Mouse (Mus musculus): ENCODE measurements around the gene Tnfsf14. TPM values are rescaled to one million over a fixed set of nuclear protein-coding genes. Genes with fewer than 3 reads are reported as not detected.

The Tnfsf14 gene
- total and polyA plus RNA-seq, 3 experiments, result 10.6 to 15.4 (median 14.6) TPM

GRCm38 (mm10) chr17:57227468-57227867, 33.5 kb upstream of the Tnfsf14 start:
- dilution Hi-C loops (cut with MboI; ENCODE audit: extremely low pct_ligation_motif_present, extremely low pct_unique_long_range_greater_than_20kb, low sequenced_read_pairs) (no loop called here), in situ Hi-C loops (cut with MboI; ENCODE audit: low pct_ligation_motif_present, low pct_unique_long_range_greater_than_20kb, low sequenced_read_pairs) (no loop called here)
- no peak for DNase-seq (ENCODE audit: extremely low read depth)
- Histone ChIP-seq H3K36me3 (replicated peaks in 1 of 2; ENCODE audit: control insufficient read depth in 1 of 2, insufficient read depth in 1 of 2, low read length in 1 of 2) (no peaks in the 10 kb centered on the region), H3K4me3 (replicated peaks in 1 of 3; ENCODE audit: low read depth in 2 of 3, low read length in 2 of 3, poor library complexity in 1 of 3) (no peak overlapping the region), H3K79me2 (replicated peaks; ENCODE audit: control insufficient read depth, extremely low read depth, insufficient read depth, poor library complexity, severe bottlenecking) (no peaks in the 10 kb centered on the region), H3K4me2 (ENCODE audit: insufficient read depth, low read depth, poor library complexity, severe bottlenecking) (no peak overlapping the region), H3K9me3 (replicated peaks; ENCODE audit: low read length) (no peaks in the 10 kb centered on the region), H3K4me1 (ENCODE audit: control insufficient read depth in 1 of 2, insufficient read depth in 2 of 2) (peaks cover 13 to 31% of the 10 kb centered on the region in 2 experiments), H3K27ac (ENCODE audit: insufficient read depth, low read depth) (no peak overlapping the region), H3K27me3 (replicated peaks) (peaks cover 4% of the 10 kb centered on the region), H3K9ac (ENCODE audit: insufficient read depth, low read depth) (no peak overlapping the region)
- TF ChIP-seq JUN (IDR thresholded peaks at IDR 0.05; ENCODE audit: insufficient read depth, low read depth, low read length) (no peak), NRF1 (IDR thresholded peaks at IDR 0.05; ENCODE audit: low read depth, low read length) (no peak), GABPA (IDR thresholded peaks at IDR 0.05; ENCODE audit: insufficient replicate concordance, low read depth, low read length) (no peak), CTCF (conservative IDR thresholded peaks at IDR 0.05 in 1 of 2, IDR thresholded peaks at IDR 0.05 in 1 of 2; ENCODE audit: low read depth in 2 of 2, low read length in 2 of 2) (no peak), NELFE (IDR thresholded peaks at IDR 0.05; ENCODE audit: low read depth, low read length) (no peak), ZNF384 (IDR thresholded peaks at IDR 0.05; ENCODE audit: low read depth, low read length) (no peak), USF2 (conservative IDR thresholded peaks at IDR 0.05; ENCODE audit: low read depth, low read length) (no peak), MAX (IDR thresholded peaks at IDR 0.05; ENCODE audit: low read length) (no peak), HCFC1 (IDR thresholded peaks at IDR 0.05; ENCODE audit: low read depth, low read length) (no peak), USF1 (IDR thresholded peaks at IDR 0.05; ENCODE audit: low read depth, low read length) (no peak), EP300 (IDR thresholded peaks at IDR 0.05; ENCODE audit: low read length) (no peak), PAX5 (IDR thresholded peaks at IDR 0.05; ENCODE audit: low read length) (no peak), BHLHE40 (IDR thresholded peaks at IDR 0.05; ENCODE audit: low read depth, low read length) (no peak), SIN3A (IDR thresholded peaks at IDR 0.05; ENCODE audit: low read length) (no peak), CHD2 (IDR thresholded peaks at IDR 0.05; ENCODE audit: low read length) (no peak), POLR2A (IDR thresholded peaks at IDR 0.05; ENCODE audit: low read depth, low read length) (no peak), JUND (conservative IDR thresholded peaks at IDR 0.05; ENCODE audit: low read depth, low read length) (no peak)

GRCm38 (mm10) chr17:57223313-57223712, 29.3 kb upstream of the Tnfsf14 start:
- TF ChIP-seq TBP (conservative IDR thresholded peaks at IDR 0.05; ENCODE audit: low read depth, low read length) (no peak), EP300 (IDR thresholded peaks at IDR 0.05; ENCODE audit: low read length) (no peak), MAZ (IDR thresholded peaks at IDR 0.05; ENCODE audit: low read depth, low read length) (no peak), MXI1 (IDR thresholded peaks at IDR 0.05; ENCODE audit: low read depth, low read length) (no peak), CHD2 (IDR thresholded peaks at IDR 0.05; ENCODE audit: low read length) (no peak), HCFC1 (IDR thresholded peaks at IDR 0.05; ENCODE audit: low read depth, low read length) (no peak), SMC3 (IDR thresholded peaks at IDR 0.05; ENCODE audit: low read depth, low read length) (no peak), POLR2A (IDR thresholded peaks at IDR 0.05; ENCODE audit: low read depth, low read length) (no peak), BHLHE40 (IDR thresholded peaks at IDR 0.05; ENCODE audit: low read depth, low read length) (no peak), MAFK (IDR thresholded peaks at IDR 0.05; ENCODE audit: insufficient replicate concordance, low read length) (no peak), NELFE (IDR thresholded peaks at IDR 0.05; ENCODE audit: low read depth, low read length) (no peak), MYC (IDR thresholded peaks at IDR 0.05; ENCODE audit: low read depth, low read length) (no peak)
- H3K4me2 ChIP-seq (ENCODE audit: insufficient read depth, low read depth, poor library complexity, severe bottlenecking), result no peak overlapping the region
- H3K9ac ChIP-seq (ENCODE audit: insufficient read depth, low read depth), result no peak overlapping the region
- in situ Hi-C loops (cut with MboI; ENCODE audit: low pct_ligation_motif_present, low pct_unique_long_range_greater_than_20kb, low sequenced_read_pairs) (no loop called here), dilution Hi-C loops (cut with MboI; ENCODE audit: extremely low pct_ligation_motif_present, extremely low pct_unique_long_range_greater_than_20kb, low sequenced_read_pairs) (no loop called here)
- H3K36me3 ChIP-seq (replicated peaks in 1 of 2; ENCODE audit: control insufficient read depth in 1 of 2, insufficient read depth in 1 of 2, low read length in 1 of 2), result no peaks in the 10 kb centered on the region
- H3K4me3 ChIP-seq (replicated peaks in 1 of 3; ENCODE audit: low read depth in 2 of 3, low read length in 2 of 3, poor library complexity in 1 of 3), result no peak overlapping the region
- H3K4me1 ChIP-seq (ENCODE audit: control insufficient read depth in 1 of 2, insufficient read depth in 2 of 2), result peaks cover 18 to 38% of the 10 kb centered on the region in 2 experiments
- no peaks in the 10 kb centered on the region for H3K79me2 ChIP-seq (replicated peaks; ENCODE audit: control insufficient read depth, extremely low read depth, insufficient read depth, poor library complexity, severe bottlenecking)
- DNase-seq (ENCODE audit: extremely low read depth), result no peak
- H3K9me3 ChIP-seq (replicated peaks; ENCODE audit: low read length), result no peaks in the 10 kb centered on the region
- H3K27me3 ChIP-seq (replicated peaks), result peaks cover 11% of the 10 kb centered on the region
- no peak overlapping the region for H3K27ac ChIP-seq (ENCODE audit: insufficient read depth, low read depth)

All from CH12.LX (cell line).